Mouse (Mus musculus) kidney, adult 2 months (tissue): Measurements from ENCODE around the gene Kit.

Experiments
- CTCF ChIP-seq: fragments of 200-500 bp; conservative IDR thresholded peaks from 2 replicates; pipeline ENCODE4 v1.5.1; 2011; ENCODE audit warnings: low read depth, mild to moderate bottlenecking, control low read depth, low read length, moderate library complexity, mixed read lengths; ENCODE audit not compliant: insufficient read depth, insufficient read length
- POLR2A ChIP-seq: fragments of 200-500 bp; IDR thresholded peaks from one replicate; pipeline ENCODE4 v1.6.1; 2011; ENCODE audit warnings: low read depth, low read length, control low read depth

DNA sequence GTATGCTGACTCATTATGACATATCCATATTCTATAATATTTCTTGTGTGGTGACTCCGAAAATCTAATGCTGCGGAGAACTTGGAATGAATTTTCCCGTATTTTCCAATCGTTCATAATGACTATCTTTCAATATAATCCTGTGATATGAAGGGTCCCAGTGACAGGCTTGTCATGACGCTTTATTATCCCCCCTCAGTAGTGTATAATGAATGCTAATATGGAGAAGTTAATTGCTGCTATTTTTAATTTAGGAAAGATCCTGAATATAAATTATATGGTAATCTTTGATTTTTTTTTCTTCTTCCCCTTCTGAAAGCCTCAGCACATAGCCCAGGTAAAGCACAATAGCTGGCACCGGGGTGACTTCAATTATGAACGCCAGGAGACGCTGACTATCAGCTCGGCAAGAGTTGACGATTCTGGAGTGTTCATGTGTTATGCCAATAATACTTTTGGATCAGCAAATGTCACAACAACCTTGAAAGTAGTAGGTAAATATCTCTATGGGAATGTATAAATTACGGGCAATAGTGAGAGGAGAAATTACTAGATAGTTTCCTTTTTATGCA lies 40.4 kb downstream of the Kit start:
- TF ChIP-seq CTCF (no peak), POLR2A (no peak)
